Mouse (Mus musculus) embryo, embryonic 10.5 days (tissue): ENCODE measurements around the gene Acap2.

Experiments used
- DNase-seq: peaks from one replicate; pipeline ENCODE4 v3.0.0-alpha.2; 2015; ENCODE audit warnings: low spot score

Acap2 gene

GRCm38 (mm10) chr16:31200790-31201567 lies at the start of gene Acap2:
Gene Acap2 (minus strand): TSS chr16:31201245.
- DNase-seq, result peak; percentile 97

- no peak for DNase-seq
Observed at GRCm38 (mm10) chr16:31249401-31249800, 48.4 kb upstream of the Acap2 start.

- DNase-seq, result no peak
Observed at GRCm38 (mm10) chr16:31248717-31249116, 47.7 kb upstream of the Acap2 start.

- no peak for DNase-seq
Observed at GRCm38 (mm10) chr16:31247442-31247841, 46.4 kb upstream of the Acap2 start.

- DNase-seq, result no peak
Observed at GRCm38 (mm10) chr16:31244053-31244452, 43.0 kb upstream of the Acap2 start.

- no peak for DNase-seq
Observed at GRCm38 (mm10) chr16:31241433-31241832, 40.4 kb upstream of the Acap2 start.

GRCm38 (mm10) chr16:31240569-31240968 lies 39.5 kb upstream of the Acap2 start:
- DNase-seq, result no peak

GRCm38 (mm10) chr16:31238281-31238680 lies 37.2 kb upstream of the Acap2 start:
- DNase-seq, result no peak

GRCm38 (mm10) chr16:31235457-31236310 lies 34.6 kb upstream of the Acap2 start:
- DNase-seq, result peak; percentile 52

GRCm38 (mm10) chr16:31234808-31235456 lies 33.9 kb upstream of the Acap2 start:
- no peak for DNase-seq

- no peak for DNase-seq
Observed at GRCm38 (mm10) chr16:31234356-31234755, 33.3 kb upstream of the Acap2 start.

GRCm38 (mm10) chr16:31233541-31234339 lies 32.7 kb upstream of the Acap2 start:
- DNase-seq, result peak; percentile 32

GRCm38 (mm10) chr16:31233167-31233498 lies 32.1 kb upstream of the Acap2 start:
- DNase-seq, result no peak

GRCm38 (mm10) chr16:31232491-31233166 lies 31.6 kb upstream of the Acap2 start:
- no peak for DNase-seq

- no peak for DNase-seq
Observed at GRCm38 (mm10) chr16:31231591-31231990, 30.5 kb upstream of the Acap2 start.

GRCm38 (mm10) chr16:31227746-31228145 lies 26.7 kb upstream of the Acap2 start:
- DNase-seq, result no peak

- DNase-seq, result no peak
Observed at GRCm38 (mm10) chr16:31215271-31215670, 14.2 kb upstream of the Acap2 start.

GRCm38 (mm10) chr16:31213463-31213862 lies 12.4 kb upstream of the Acap2 start:
- no peak for DNase-seq

GRCm38 (mm10) chr16:31211503-31211902 lies 10.5 kb upstream of the Acap2 start:
- DNase-seq, result no peak

GRCm38 (mm10) chr16:31210453-31210852 lies 9.4 kb upstream of the Acap2 start:
- no peak for DNase-seq

GRCm38 (mm10) chr16:31209911-31210310 lies 8.9 kb upstream of the Acap2 start:
- no peak for DNase-seq
